19 mouse cellular contexts compared by ENCODE assay signal in the genomic region with DNA sequence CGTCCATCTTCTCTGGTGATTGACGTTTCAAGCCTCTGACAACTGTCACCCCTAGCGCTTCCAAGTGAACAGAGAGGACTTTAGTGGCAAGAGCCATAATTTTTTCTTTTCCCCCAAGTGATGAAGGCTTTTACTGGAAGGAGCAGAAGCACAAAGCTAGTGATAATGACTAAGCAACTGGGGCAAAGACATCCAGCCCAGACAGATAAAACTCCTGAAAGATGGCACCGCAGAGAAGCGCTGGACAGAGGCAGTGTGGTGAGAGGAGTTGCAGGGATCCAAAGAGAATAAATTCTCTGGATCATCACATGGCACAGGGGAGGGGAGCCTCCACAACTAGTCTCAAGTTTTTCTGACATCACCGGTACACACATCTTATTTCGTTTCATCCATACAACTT. TPM values are rescaled to one million over a fixed set of nuclear protein-coding genes. Genes with fewer than 3 reads are reported as not detected.
DNase-seq lines count a peak whose midpoint lies in the region; ATAC-seq and TF ChIP-seq lines count a peak whose summit lies in the region.
"Had no signal": no experiment of that assay in that cellular context is flagged by ENCODE, and none has a peak within 500 bp of the region (broad histone marks: within the 10 kb centered on the region; RNA-seq: fewer than 3 reads in every experiment).

No protein-coding gene starts in this region.

- 23% methylated on average over 7 of the region's 7 CpGs for WGBS in liver, embryonic 12.5 days (ENCODE audit: insufficient replicate concordance)
- WGBS in midbrain, embryonic 13.5 days = 67% methylated on average over 7 of the region's 7 CpGs

- peak overlapping the region; percentile 97 for H3K4me2 ChIP-seq in liver, embryonic 12.5 days
- no peak overlapping the region for H3K4me2 ChIP-seq in midbrain, embryonic 13.5 days (replicated peaks)

- H3K36me3 ChIP-seq in G1E (replicated peaks) = peaks cover 29% of the 10 kb centered on the region
- peaks cover 33% of the 10 kb centered on the region for H3K36me3 ChIP-seq in liver, embryonic 12.5 days
- H3K36me3 ChIP-seq in midbrain, embryonic 13.5 days = no peaks in the 10 kb centered on the region
- H3K36me3 ChIP-seq: forebrain, embryonic 12.5 days; hindbrain, embryonic 12.5 days; limb, embryonic 10.5 days; lung, embryonic 15.5 days had no signal

- H3K4me1 ChIP-seq in G1E (ENCODE audit: insufficient read depth, low read depth, low read length) = peaks cover 79% of the 10 kb centered on the region
- peaks cover 77% of the 10 kb centered on the region for H3K4me1 ChIP-seq in liver, embryonic 12.5 days
- peaks cover 7% of the 10 kb centered on the region for H3K4me1 ChIP-seq in midbrain, embryonic 13.5 days (replicated peaks)

- TF ChIP-seq CTCF in G1E (IDR thresholded peaks at IDR 0.05; ENCODE audit: low read depth, low read length) = no peak
- TF ChIP-seq CTCF in left cerebral cortex, adult 2 months (IDR thresholded peaks at IDR 0.05) = no peak

- intact Hi-C loops in left cerebral cortex, adult 2 months (cut with DNase I) = no loop called here

- peak overlapping the region; percentile 85 for H3K27ac ChIP-seq in liver, embryonic 12.5 days
- no peak overlapping the region for H3K27ac ChIP-seq in left cerebral cortex, adult 2 months
- H3K27ac ChIP-seq in midbrain, embryonic 13.5 days = no peak overlapping the region
- H3K27ac ChIP-seq: forebrain, embryonic 12.5 days; hindbrain, embryonic 12.5 days; limb, embryonic 10.5 days; lung, embryonic 15.5 days; macrophage had no signal

- peak; percentile 18 for DNase-seq in adrenal gland, postnatal 14 days
- DNase-seq in adrenal gland, postnatal 4 days (ENCODE audit: low spot score in 2 of 2) = no peak
- no peak for DNase-seq in G1E (ENCODE audit: low spot score)
- DNase-seq in c-Kit-positive CD71-positive TER-119-positive erythroid progenitor cells, embryonic 14.5 days (ENCODE audit: low spot score) = peak; percentile 68
- DNase-seq in MN1 (ENCODE audit: low spot score) = no peak
- DNase-seq in left cerebral cortex, adult 2 months (ENCODE audit: extremely low spot score in 1 of 2, low spot score in 2 of 2) = no peak
- DNase-seq: cerebellum, adult 8-10 months; kidney, adult 9 months; midbrain, embryonic 14.5 days had no signal

- H3K4me3 ChIP-seq in G1E (ENCODE audit: low read depth, low read length) = peak overlapping the region; percentile 93; the same call in 1 of the 2 replicates
- peak overlapping the region; percentile 96 for H3K4me3 ChIP-seq in liver, embryonic 12.5 days
- no peak overlapping the region; the same call in 1 of the 2 replicates for H3K4me3 ChIP-seq in left cerebral cortex, adult 2 months
- H3K4me3 ChIP-seq in midbrain, embryonic 13.5 days (replicated peaks) = no peak overlapping the region

- H3K27me3 ChIP-seq in G1E (ENCODE audit: insufficient read depth, low read length) = no peaks in the 10 kb centered on the region
- peaks cover 12% of the 10 kb centered on the region; the same call in 1 of the 2 replicates for H3K27me3 ChIP-seq in liver, embryonic 12.5 days (replicated peaks)
- peaks cover 54% of the 10 kb centered on the region for H3K27me3 ChIP-seq in midbrain, embryonic 13.5 days
- H3K27me3 ChIP-seq: CH12.LX had no signal

- no peak for ATAC-seq in G1E (ENCODE audit: extremely low read depth, insufficient number of reproducible peaks, low FRiP score, poor library complexity, severe bottlenecking)
- peak; percentile 36; the same call in 1 of the 2 replicates for ATAC-seq in liver, embryonic 12.5 days
- ATAC-seq in midbrain, embryonic 13.5 days = no peak
- ATAC-seq: activated CD4-positive, CD25-positive, alpha-beta regulatory T cell, adult 4 months; Patski had no signal

- peak overlapping the region; percentile 99 for H3K9ac ChIP-seq in liver, embryonic 12.5 days
- no peak overlapping the region; the same call in 1 of the 2 replicates for H3K9ac ChIP-seq in midbrain, embryonic 13.5 days (replicated peaks)
- H3K9ac ChIP-seq: forebrain, embryonic 12.5 days; lung, embryonic 15.5 days had no signal

- H3K9me3 ChIP-seq in G1E (replicated peaks) = no peaks in the 10 kb centered on the region
- H3K9me3 ChIP-seq in liver, embryonic 12.5 days (replicated peaks) = no peaks in the 10 kb centered on the region
- no peaks in the 10 kb centered on the region for H3K9me3 ChIP-seq in midbrain, embryonic 13.5 days
- H3K9me3 ChIP-seq: forebrain, embryonic 12.5 days; hindbrain, embryonic 12.5 days; limb, embryonic 10.5 days; lung, embryonic 15.5 days had no signal

RNA-seq across cellular contexts. Expression of a gene that starts 21.6 kb away (rescaled TPM):
- 24.9 and 35.0 TPM in 2 replicates for total RNA-seq in adrenal gland, postnatal 14 days (2021)
- 10 to 100 TPM; 19.4 to 22.0 TPM for total RNA-seq in adrenal gland, postnatal 4 days (2021)
- total RNA-seq in G1E (2014; fragmentation: Nextera tagmentation) (88.9 and 91.0 TPM in 2 replicates), G1E (2017) (33.6 and 34.1 TPM in 2 replicates)
- polyA plus RNA-seq in G1E (2012) = 6.7 TPM in 2 replicates
- polyA plus RNA-seq in liver, embryonic 12.5 days (2016; fragmentation: Nextera tagmentation; extraction: Ambion mirVana) = 29.8 and 32.2 TPM in 2 replicates
- 10 to 100 TPM; 46.6 to 51.7 TPM for total RNA-seq in left cerebral cortex, adult 2 months (2021)
- polyA plus RNA-seq in midbrain, embryonic 13.5 days (2015; fragmentation: Nextera tagmentation; extraction: Ambion mirVana) = 1.1 and 1.2 TPM in 2 replicates
- total RNA-seq: CH12.LX had no signal
- polyA plus RNA-seq: macrophage had no signal

RNA-seq across cellular contexts. Expression of a gene that starts 30.3 kb away (rescaled TPM):
- total RNA-seq in adrenal gland, postnatal 14 days (2021) = 37.2 and 37.9 TPM in 2 replicates
- total RNA-seq in adrenal gland, postnatal 4 days (2021) = 10 to 100 TPM; 27.6 to 31.0 TPM
- 29.9 and 44.2 TPM in 2 replicates for total RNA-seq in G1E (2014; fragmentation: Nextera tagmentation)
- 9.2 and 9.4 TPM in 2 replicates for total RNA-seq in G1E (2017)
- 3.5 and 6.2 TPM in 2 replicates for polyA plus RNA-seq in G1E (2012)
- 18.1 and 20.0 TPM in 2 replicates for polyA plus RNA-seq in liver, embryonic 12.5 days (2016; fragmentation: Nextera tagmentation; extraction: Ambion mirVana)
- 10 to 100 TPM; 13.9 to 15.6 TPM for total RNA-seq in left cerebral cortex, adult 2 months (2021)
- 31.7 and 34.0 TPM in 2 replicates for polyA plus RNA-seq in midbrain, embryonic 13.5 days (2015; fragmentation: Nextera tagmentation; extraction: Ambion mirVana)

Comparison
In these comparisons a context has a peak if more than half of its experiments do, and no peak if none do; other contexts are left out.
1. DNase-seq: peak in adrenal gland, postnatal 14 days (single experiment) and c-Kit-positive CD71-positive TER-119-positive erythroid progenitor cells, embryonic 14.5 days (single experiment); none in adrenal gland, postnatal 4 days (0 of 2), G1E (single experiment), MN1 (single experiment) and left cerebral cortex, adult 2 months (0 of 2).
2. H3K4me3 ChIP-seq: peak in G1E (single experiment) and liver, embryonic 12.5 days (single experiment); none in left cerebral cortex, adult 2 months (single experiment) and midbrain, embryonic 13.5 days (single experiment).